Mouse (Mus musculus): ENCODE results near the gene Armc6. TPM values are rescaled to one million over a fixed set of nuclear protein-coding genes. Genes with fewer than 3 reads are reported as not detected.
A peak's percentile ranks its signal among the peaks of the same experiment; 100 is the strongest.

Armc6 gene
- polyA plus RNA-seq, 1 experiment from 2014 or later: 20.1 TPM

GRCm38 (mm10) chr8:70212112-70213055 lies 21.9 kb downstream of the Armc6 start, which contains the start of gene Slc25a42:
Slc25a42 (minus strand) TSS chr8:70212305.
- Histone ChIP-seq H3K27me3 (ENCODE audit: control insufficient read depth, insufficient read depth, low read length) (no peaks in the 10 kb centered on the region), H3K9ac (ENCODE audit: low read length) (peak within 1 kb of the TSS; percentile 57), H3K4me1 (ENCODE audit: control insufficient read depth, insufficient read depth, low read length) (0 out of 2 replicates have a peak, but pooled peaks cover 2% of the 10 kb centered on the region), H3K36me3 (ENCODE audit: control insufficient read depth, insufficient read depth, low read length) (no peaks in the 10 kb centered on the region), H3K4me3 (ENCODE audit: low read depth, low read length) (peak within 1 kb of the TSS; percentile 63), H3K9me3 (ENCODE audit: control insufficient read depth, low read length) (no peaks in the 10 kb centered on the region), H3K4me2 (ENCODE audit: low read depth, severe bottlenecking) (peak within 1 kb of the TSS; percentile 99), H3K27ac (replicated peaks; ENCODE audit: low read depth, low read length) (no peak within 1 kb of the TSS)
- ATAC-seq (ENCODE audit: insufficient number of reproducible peaks, low FRiP score, low TSS enrichment, low read depth) (peak; percentile 99), DNase-seq (ENCODE audit: low spot score) (peak; percentile 93)
- under 1% methylated on average over 63 of the region's 66 CpGs for WGBS

- H3K9ac ChIP-seq (ENCODE audit: low read length): peak overlapping the region; percentile 57; the same call in 1 of the 2 replicates
- H3K4me2 ChIP-seq (ENCODE audit: low read depth, severe bottlenecking): peak overlapping the region; percentile 99
- no peaks in the 10 kb centered on the region for H3K36me3 ChIP-seq (ENCODE audit: control insufficient read depth, insufficient read depth, low read length)
- ATAC-seq (ENCODE audit: insufficient number of reproducible peaks, low FRiP score, low TSS enrichment, low read depth): no peak
- no peaks in the 10 kb centered on the region for H3K9me3 ChIP-seq (ENCODE audit: control insufficient read depth, low read length)
- 3% methylated on average over 31 of the region's 31 CpGs for WGBS
- peak overlapping the region; percentile 63 for H3K4me3 ChIP-seq (ENCODE audit: low read depth, low read length)
- no peak for DNase-seq (ENCODE audit: low spot score)
- H3K27me3 ChIP-seq (ENCODE audit: control insufficient read depth, insufficient read depth, low read length): no peaks in the 10 kb centered on the region
- H3K4me1 ChIP-seq (ENCODE audit: control insufficient read depth, insufficient read depth, low read length): 0 out of 2 replicates have a peak, but pooled peaks cover 2% of the 10 kb centered on the region
- H3K27ac ChIP-seq (replicated peaks; ENCODE audit: low read depth, low read length): no peak overlapping the region
Measured at GRCm38 (mm10) chr8:70211726-70212111, 22.5 kb downstream of the Armc6 start.

GRCm38 (mm10) chr8:70211275-70211674 lies 23.0 kb downstream of the Armc6 start:
- 71% methylated on average over 1 of the region's 1 CpGs for WGBS
- no peak for ATAC-seq (ENCODE audit: insufficient number of reproducible peaks, low FRiP score, low TSS enrichment, low read depth)
- no peak overlapping the region for H3K27ac ChIP-seq (replicated peaks; ENCODE audit: low read depth, low read length)

GRCm38 (mm10) chr8:70210538-70210937 lies 23.7 kb downstream of the Armc6 start:
- H3K27ac ChIP-seq (replicated peaks; ENCODE audit: low read depth, low read length): no peak overlapping the region
- WGBS: 18% methylated on average over 8 of the region's 8 CpGs
- no peaks in the 10 kb centered on the region for H3K27me3 ChIP-seq (ENCODE audit: control insufficient read depth, insufficient read depth, low read length)
- H3K4me1 ChIP-seq (ENCODE audit: control insufficient read depth, insufficient read depth, low read length): 0 out of 2 replicates have a peak, but pooled peaks cover 2% of the 10 kb centered on the region
- DNase-seq (ENCODE audit: low spot score) (peak; percentile 32), ATAC-seq (ENCODE audit: insufficient number of reproducible peaks, low FRiP score, low TSS enrichment, low read depth) (no peak)
- H3K36me3 ChIP-seq (ENCODE audit: control insufficient read depth, insufficient read depth, low read length): no peaks in the 10 kb centered on the region
- H3K9me3 ChIP-seq (ENCODE audit: control insufficient read depth, low read length): no peaks in the 10 kb centered on the region
- no peak overlapping the region for H3K4me2 ChIP-seq (ENCODE audit: low read depth, severe bottlenecking)
- H3K9ac ChIP-seq (ENCODE audit: low read length): no peak overlapping the region
- H3K4me3 ChIP-seq (ENCODE audit: low read depth, low read length): no peak overlapping the region

More at GRCm38 (mm10) chr8:70211275-70211674, 23.0 kb downstream of the Armc6 start:
- Histone ChIP-seq H3K36me3 (ENCODE audit: control insufficient read depth, insufficient read depth, low read length) (no peaks in the 10 kb centered on the region), H3K9me3 (ENCODE audit: control insufficient read depth, low read length) (no peaks in the 10 kb centered on the region), H3K4me1 (ENCODE audit: control insufficient read depth, insufficient read depth, low read length) (0 out of 2 replicates have a peak, but pooled peaks cover 2% of the 10 kb centered on the region), H3K4me2 (ENCODE audit: low read depth, severe bottlenecking) (peak overlapping the region; percentile 99), H3K27me3 (ENCODE audit: control insufficient read depth, insufficient read depth, low read length) (no peaks in the 10 kb centered on the region), H3K4me3 (ENCODE audit: low read depth, low read length) (peak overlapping the region; percentile 63), H3K9ac (ENCODE audit: low read length) (no peak overlapping the region)
- no peak for DNase-seq (ENCODE audit: low spot score)

GRCm38 (mm10) chr8:70208130-70208529 lies 26.1 kb downstream of the Armc6 start:
- WGBS: 8% methylated on average over 1 of the region's 1 CpGs
- DNase-seq (ENCODE audit: low spot score) (no peak), ATAC-seq (ENCODE audit: insufficient number of reproducible peaks, low FRiP score, low TSS enrichment, low read depth) (no peak)
- Histone ChIP-seq H3K9me3 (ENCODE audit: control insufficient read depth, low read length) (no peaks in the 10 kb centered on the region), H3K4me1 (ENCODE audit: control insufficient read depth, insufficient read depth, low read length) (0 out of 2 replicates have a peak, but pooled peaks cover 2% of the 10 kb centered on the region), H3K36me3 (ENCODE audit: control insufficient read depth, insufficient read depth, low read length) (no peaks in the 10 kb centered on the region), H3K9ac (ENCODE audit: low read length) (peak overlapping the region; percentile 19; the same call in 1 of the 2 replicates), H3K4me3 (ENCODE audit: low read depth, low read length) (no peak overlapping the region), H3K27ac (replicated peaks; ENCODE audit: low read depth, low read length) (no peak overlapping the region), H3K27me3 (ENCODE audit: control insufficient read depth, insufficient read depth, low read length) (no peaks in the 10 kb centered on the region), H3K4me2 (ENCODE audit: low read depth, severe bottlenecking) (no peak overlapping the region)

GRCm38 (mm10) chr8:70204757-70205156 lies 29.5 kb downstream of the Armc6 start:
- no peak overlapping the region for H3K4me3 ChIP-seq (ENCODE audit: low read depth, low read length)
- H3K36me3 ChIP-seq (ENCODE audit: control insufficient read depth, insufficient read depth, low read length): no peaks in the 10 kb centered on the region
- WGBS: 67% methylated on average over 1 of the region's 1 CpGs
- no peak overlapping the region for H3K4me2 ChIP-seq (ENCODE audit: low read depth, severe bottlenecking)
- no peak overlapping the region for H3K9ac ChIP-seq (ENCODE audit: low read length)
- no peaks in the 10 kb centered on the region for H3K9me3 ChIP-seq (ENCODE audit: control insufficient read depth, low read length)
- no peak for ATAC-seq (ENCODE audit: insufficient number of reproducible peaks, low FRiP score, low TSS enrichment, low read depth)
- H3K27ac ChIP-seq (replicated peaks; ENCODE audit: low read depth, low read length): no peak overlapping the region
- no peaks in the 10 kb centered on the region for H3K27me3 ChIP-seq (ENCODE audit: control insufficient read depth, insufficient read depth, low read length)
- no peak for DNase-seq (ENCODE audit: low spot score)
- H3K4me1 ChIP-seq (ENCODE audit: control insufficient read depth, insufficient read depth, low read length): no peaks in the 10 kb centered on the region

- Histone ChIP-seq H3K36me3 (ENCODE audit: control insufficient read depth, insufficient read depth, low read length) (no peaks in the 10 kb centered on the region), H3K9ac (ENCODE audit: low read length) (no peak overlapping the region), H3K9me3 (ENCODE audit: control insufficient read depth, low read length) (no peaks in the 10 kb centered on the region), H3K27me3 (ENCODE audit: control insufficient read depth, insufficient read depth, low read length) (no peaks in the 10 kb centered on the region), H3K4me2 (ENCODE audit: low read depth, severe bottlenecking) (no peak overlapping the region), H3K27ac (replicated peaks; ENCODE audit: low read depth, low read length) (no peak overlapping the region), H3K4me3 (ENCODE audit: low read depth, low read length) (no peak overlapping the region), H3K4me1 (ENCODE audit: control insufficient read depth, insufficient read depth, low read length) (no peaks in the 10 kb centered on the region)
- 73% methylated on average over 4 of the region's 4 CpGs for WGBS
- DNase-seq (ENCODE audit: low spot score) (no peak), ATAC-seq (ENCODE audit: insufficient number of reproducible peaks, low FRiP score, low TSS enrichment, low read depth) (no peak)
Measured at GRCm38 (mm10) chr8:70203072-70203471, 31.2 kb downstream of the Armc6 start.

- no peak for DNase-seq (ENCODE audit: low spot score)
- H3K4me2 ChIP-seq (ENCODE audit: low read depth, severe bottlenecking): no peak overlapping the region
- H3K9ac ChIP-seq (ENCODE audit: low read length): no peak overlapping the region
- WGBS: 78% methylated on average over 3 of the region's 3 CpGs
- H3K27me3 ChIP-seq (ENCODE audit: control insufficient read depth, insufficient read depth, low read length): no peaks in the 10 kb centered on the region
- no peaks in the 10 kb centered on the region for H3K4me1 ChIP-seq (ENCODE audit: control insufficient read depth, insufficient read depth, low read length)
- no peak for ATAC-seq (ENCODE audit: insufficient number of reproducible peaks, low FRiP score, low TSS enrichment, low read depth)
- no peak overlapping the region for H3K27ac ChIP-seq (replicated peaks; ENCODE audit: low read depth, low read length)
- no peaks in the 10 kb centered on the region for H3K9me3 ChIP-seq (ENCODE audit: control insufficient read depth, low read length)
- no peaks in the 10 kb centered on the region for H3K36me3 ChIP-seq (ENCODE audit: control insufficient read depth, insufficient read depth, low read length)
- no peak overlapping the region for H3K4me3 ChIP-seq (ENCODE audit: low read depth, low read length)
Measured at GRCm38 (mm10) chr8:70201417-70201816, 32.8 kb downstream of the Armc6 start.

Data from limb, embryonic 11.5 days (tissue).